Mouse (Mus musculus): ENCODE measurements around the gene Fam19a2. TPM values are rescaled to one million over a fixed set of nuclear protein-coding genes. Genes with fewer than 3 reads are reported as not detected.

The Fam19a2 gene
- total and polyA plus RNA-seq, 2 experiments from 2014 or later, result 0.16 TPM; not detected in 1

- Histone ChIP-seq H3K9me3 (replicated peaks; ENCODE audit: control insufficient read depth, low read length) (no peaks in the 10 kb centered on the region), H3K4me1 (ENCODE audit: control insufficient read depth, insufficient read depth) (no peaks in the 10 kb centered on the region), H3K4me2 (ENCODE audit: low read depth, low read length) (no peak overlapping the region), H3K9ac (replicated peaks; ENCODE audit: low read depth, low read length) (no peak overlapping the region), H3K36me3 (replicated peaks; ENCODE audit: control insufficient read depth, insufficient read depth, low read length) (no peaks in the 10 kb centered on the region), H3K27ac (ENCODE audit: low read depth) (no peak overlapping the region), H3K4me3 (ENCODE audit: low read depth, low read length) (no peak overlapping the region), H3K27me3 (ENCODE audit: control insufficient read depth, insufficient read depth, low read length) (no peaks in the 10 kb centered on the region)
- DNase-seq (ENCODE audit: low spot score) (no peak), ATAC-seq (ENCODE audit: insufficient read depth, low read depth) (no peak)
- TF ChIP-seq CTCF (IDR thresholded peaks at IDR 0.05; ENCODE audit: low read depth) (no peak), EP300 (IDR thresholded peaks at IDR 0.05; ENCODE audit: low read depth) (no peak)
Measured at GRCm38 (mm10) chr10:123637496-123637895, 373.7 kb downstream of the Fam19a2 start.

- Histone ChIP-seq H3K36me3 (replicated peaks; ENCODE audit: control insufficient read depth, insufficient read depth, low read length) (no peaks in the 10 kb centered on the region), H3K4me3 (ENCODE audit: low read depth, low read length) (no peak overlapping the region), H3K27me3 (ENCODE audit: control insufficient read depth, insufficient read depth, low read length) (no peaks in the 10 kb centered on the region), H3K4me1 (ENCODE audit: control insufficient read depth, insufficient read depth) (no peaks in the 10 kb centered on the region), H3K27ac (ENCODE audit: low read depth) (no peak overlapping the region), H3K9me3 (replicated peaks; ENCODE audit: control insufficient read depth, low read length) (no peaks in the 10 kb centered on the region), H3K4me2 (ENCODE audit: low read depth, low read length) (no peak overlapping the region), H3K9ac (replicated peaks; ENCODE audit: low read depth, low read length) (no peak overlapping the region)
- DNase-seq (ENCODE audit: low spot score) (no peak), ATAC-seq (ENCODE audit: insufficient read depth, low read depth) (no peak)
- WGBS, result 93% methylated on average over 4 of the region's 4 CpGs
- TF ChIP-seq CTCF (IDR thresholded peaks at IDR 0.05; ENCODE audit: low read depth), result peak; percentile 20; the same call in 1 of the 2 replicates
- no peak for TF ChIP-seq EP300 (IDR thresholded peaks at IDR 0.05; ENCODE audit: low read depth)
Measured at GRCm38 (mm10) chr10:123645568-123645967, 381.8 kb downstream of the Fam19a2 start.

GRCm38 (mm10) chr10:123671208-123671607, 407.4 kb downstream of the Fam19a2 start:
- Histone ChIP-seq H3K36me3 (replicated peaks; ENCODE audit: control insufficient read depth, insufficient read depth, low read length) (no peaks in the 10 kb centered on the region), H3K27ac (ENCODE audit: low read depth) (no peak overlapping the region), H3K4me3 (ENCODE audit: low read depth, low read length) (no peak overlapping the region), H3K27me3 (ENCODE audit: control insufficient read depth, insufficient read depth, low read length) (no peaks in the 10 kb centered on the region), H3K4me2 (ENCODE audit: low read depth, low read length) (no peak overlapping the region), H3K9me3 (replicated peaks; ENCODE audit: control insufficient read depth, low read length) (no peaks in the 10 kb centered on the region), H3K9ac (replicated peaks; ENCODE audit: low read depth, low read length) (no peak overlapping the region), H3K4me1 (ENCODE audit: control insufficient read depth, insufficient read depth) (no peaks in the 10 kb centered on the region)
- no peak for DNase-seq (ENCODE audit: low spot score)
- ATAC-seq (ENCODE audit: insufficient read depth, low read depth), result no peak
- TF ChIP-seq EP300 (IDR thresholded peaks at IDR 0.05; ENCODE audit: low read depth) (no peak), CTCF (IDR thresholded peaks at IDR 0.05; ENCODE audit: low read depth) (no peak)

- TF ChIP-seq EP300 (IDR thresholded peaks at IDR 0.05; ENCODE audit: low read depth) (no peak), CTCF (IDR thresholded peaks at IDR 0.05; ENCODE audit: low read depth) (no peak)
- H3K9me3 ChIP-seq (replicated peaks; ENCODE audit: control insufficient read depth, low read length), result no peaks in the 10 kb centered on the region
- H3K36me3 ChIP-seq (replicated peaks; ENCODE audit: control insufficient read depth, insufficient read depth, low read length), result no peaks in the 10 kb centered on the region
- no peak overlapping the region for H3K9ac ChIP-seq (replicated peaks; ENCODE audit: low read depth, low read length)
- ATAC-seq (ENCODE audit: insufficient read depth, low read depth) (no peak), DNase-seq (ENCODE audit: low spot score) (no peak)
- no peaks in the 10 kb centered on the region for H3K27me3 ChIP-seq (ENCODE audit: control insufficient read depth, insufficient read depth, low read length)
- no peaks in the 10 kb centered on the region for H3K4me1 ChIP-seq (ENCODE audit: control insufficient read depth, insufficient read depth)
- H3K4me3 ChIP-seq (ENCODE audit: low read depth, low read length), result no peak overlapping the region
- WGBS, result 22% methylated on average over 7 of the region's 7 CpGs
- no peak overlapping the region for H3K4me2 ChIP-seq (ENCODE audit: low read depth, low read length)
- no peak overlapping the region for H3K27ac ChIP-seq (ENCODE audit: low read depth)
Measured at GRCm38 (mm10) chr10:123678284-123678864, 414.6 kb downstream of the Fam19a2 start.

GRCm38 (mm10) chr10:123682718-123683255, 419.0 kb downstream of the Fam19a2 start:
- H3K9ac ChIP-seq (replicated peaks; ENCODE audit: low read depth, low read length), result no peak overlapping the region
- no peak for ATAC-seq (ENCODE audit: insufficient read depth, low read depth)
- TF ChIP-seq EP300 (IDR thresholded peaks at IDR 0.05; ENCODE audit: low read depth), result no peak
- TF ChIP-seq CTCF (IDR thresholded peaks at IDR 0.05; ENCODE audit: low read depth), result no peak
- no peak overlapping the region for H3K27ac ChIP-seq (ENCODE audit: low read depth)
- no peak for DNase-seq (ENCODE audit: low spot score)
- H3K36me3 ChIP-seq (replicated peaks; ENCODE audit: control insufficient read depth, insufficient read depth, low read length), result no peaks in the 10 kb centered on the region
- no peaks in the 10 kb centered on the region for H3K27me3 ChIP-seq (ENCODE audit: control insufficient read depth, insufficient read depth, low read length)
- no peaks in the 10 kb centered on the region for H3K4me1 ChIP-seq (ENCODE audit: control insufficient read depth, insufficient read depth)
- H3K9me3 ChIP-seq (replicated peaks; ENCODE audit: control insufficient read depth, low read length), result no peaks in the 10 kb centered on the region
- H3K4me3 ChIP-seq (ENCODE audit: low read depth, low read length), result no peak overlapping the region
- WGBS, result 54% methylated on average over 9 of the region's 9 CpGs
- no peak overlapping the region for H3K4me2 ChIP-seq (ENCODE audit: low read depth, low read length)
